Comparison of ENCODE assay signal across 24 mouse cellular contexts in the genomic region with DNA sequence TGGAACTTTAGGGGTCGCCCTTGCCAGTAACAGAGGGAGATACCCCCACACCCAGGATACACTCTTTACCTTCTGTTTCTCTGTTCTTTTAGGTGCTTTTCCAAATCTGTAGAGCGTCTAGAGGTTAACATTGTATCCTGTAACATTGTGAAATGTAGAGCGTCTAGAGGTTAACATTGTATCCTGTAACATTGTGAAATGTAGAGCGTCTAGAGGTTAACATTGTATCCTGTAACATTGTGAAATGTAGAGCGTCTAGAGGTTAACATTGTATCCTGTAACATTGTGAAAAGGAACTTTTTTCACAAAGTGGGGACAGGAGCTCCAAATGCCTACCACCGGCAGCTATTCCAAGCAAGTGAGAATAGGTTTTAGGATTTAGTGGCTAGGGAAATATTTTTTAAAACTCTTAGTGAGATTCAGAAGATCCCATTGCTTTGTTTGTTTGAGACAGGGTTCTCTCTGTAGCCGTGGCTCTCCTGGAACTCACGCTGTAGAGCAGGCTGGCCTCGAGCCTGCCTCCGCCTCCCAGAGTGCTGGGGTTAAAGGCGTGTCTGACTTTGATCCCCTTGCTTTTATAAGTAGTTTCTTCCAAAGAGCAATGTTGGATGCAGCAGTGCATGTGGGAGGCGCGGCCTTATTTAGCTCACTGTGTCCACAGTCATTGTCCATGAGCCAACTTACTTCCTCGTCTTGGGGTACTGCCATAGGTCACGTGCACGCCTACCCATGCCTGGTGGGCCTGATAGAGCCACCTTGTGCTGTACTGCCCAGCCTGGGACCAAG.
DNase-seq lines count a peak whose midpoint lies in the region; ATAC-seq and TF ChIP-seq lines count a peak whose summit lies in the region.
"Had no signal": no experiment of that assay in that cellular context is flagged by ENCODE, and none has a peak within 500 bp of the region (broad histone marks: within the 10 kb centered on the region; RNA-seq: fewer than 3 reads in every experiment).

No protein-coding gene starts in this region.

- ATAC-seq in liver, postnatal 0 days: peak; percentile 35
- ATAC-seq in intestine, embryonic 15.5 days: peak; percentile 66; the same call in 1 of the 2 replicates
- ATAC-seq in megakaryocyte progenitor cell, adult 5-6 weeks (replicated peaks; ENCODE audit: poor library complexity): peak; percentile 75
- ATAC-seq in midbrain, embryonic 16.5 days: no peak
- ATAC-seq: forebrain, embryonic 16.5 days; hindbrain, postnatal 0 days had no signal

- no peak overlapping the region for H3K4me3 ChIP-seq in liver, postnatal 0 days (ENCODE audit: low read depth, low read length)
- no peak overlapping the region for H3K4me3 ChIP-seq in intestine, embryonic 15.5 days (replicated peaks)
- no peak overlapping the region for H3K4me3 ChIP-seq in midbrain, embryonic 16.5 days (ENCODE audit: low read depth, low read length)
- H3K4me3 ChIP-seq: embryonic facial prominence, embryonic 13.5 days; forebrain, embryonic 10.5 days; kidney, embryonic 15.5 days; left cerebral cortex, adult 2 months; limb, embryonic 12.5 days; liver, embryonic 13.5 days; myocyte; neural tube, embryonic 12.5 days had no signal

- H3K36me3 ChIP-seq in liver, postnatal 0 days (replicated peaks; ENCODE audit: insufficient read depth, low read length): peaks cover 6% of the 10 kb centered on the region
- H3K36me3 ChIP-seq in intestine, embryonic 15.5 days: no peaks in the 10 kb centered on the region
- H3K36me3 ChIP-seq in midbrain, embryonic 16.5 days (ENCODE audit: control insufficient read depth, insufficient read depth, low read length): peaks cover 3% of the 10 kb centered on the region; the same call in 1 of the 2 replicates

- 82% methylated on average over 16 of the region's 16 CpGs for WGBS in liver, postnatal 0 days (ENCODE audit: insufficient replicate concordance)
- 87% methylated on average over 16 of the region's 16 CpGs for WGBS in intestine, embryonic 15.5 days
- 90% methylated on average over 16 of the region's 16 CpGs for WGBS in midbrain, embryonic 16.5 days

- no peak overlapping the region for H3K9ac ChIP-seq in liver, postnatal 0 days (replicated peaks)
- no peak overlapping the region for H3K9ac ChIP-seq in intestine, embryonic 15.5 days
- no peak overlapping the region for H3K9ac ChIP-seq in midbrain, embryonic 16.5 days (ENCODE audit: low read depth, low read length)
- H3K9ac ChIP-seq: embryonic facial prominence, embryonic 13.5 days; kidney, embryonic 15.5 days; limb, embryonic 12.5 days; liver, embryonic 13.5 days; neural tube, embryonic 12.5 days had no signal

- no peak for TF ChIP-seq EP300 in liver, postnatal 0 days (IDR thresholded peaks at IDR 0.05; ENCODE audit: low read depth)

- no peaks in the 10 kb centered on the region for H3K4me1 ChIP-seq in liver, postnatal 0 days (ENCODE audit: insufficient read depth)
- no peaks in the 10 kb centered on the region for H3K4me1 ChIP-seq in intestine, embryonic 15.5 days (replicated peaks)
- peaks cover 9% of the 10 kb centered on the region for H3K4me1 ChIP-seq in midbrain, embryonic 16.5 days (ENCODE audit: control insufficient read depth, insufficient read depth, low read length)
- H3K4me1 ChIP-seq: neural tube, embryonic 12.5 days had no signal

- no peak overlapping the region for H3K27ac ChIP-seq in liver, postnatal 0 days (ENCODE audit: low read depth)
- H3K27ac ChIP-seq in intestine, embryonic 15.5 days: no peak overlapping the region
- H3K27ac ChIP-seq in midbrain, embryonic 16.5 days (ENCODE audit: low read length): no peak overlapping the region
- H3K27ac ChIP-seq: embryonic facial prominence, embryonic 13.5 days; forebrain, embryonic 10.5 days; hindbrain, postnatal 0 days; kidney, embryonic 15.5 days; left cerebral cortex, adult 2 months; limb, embryonic 12.5 days; liver, embryonic 13.5 days; macrophage; neural tube, embryonic 12.5 days had no signal

- no peaks in the 10 kb centered on the region for H3K27me3 ChIP-seq in liver, postnatal 0 days (ENCODE audit: insufficient read depth, low read length)
- H3K27me3 ChIP-seq in intestine, embryonic 15.5 days (replicated peaks): no peaks in the 10 kb centered on the region
- H3K27me3 ChIP-seq in midbrain, embryonic 16.5 days (ENCODE audit: control insufficient read depth, insufficient read depth, low read depth, low read length): no peaks in the 10 kb centered on the region
- H3K27me3 ChIP-seq: embryonic facial prominence, embryonic 13.5 days; kidney, embryonic 15.5 days; limb, embryonic 12.5 days; liver, embryonic 13.5 days; neural tube, embryonic 12.5 days had no signal

- no peak for DNase-seq in liver, postnatal 0 days
- no peak for DNase-seq in liver
- DNase-seq in right cerebral cortex, adult 2 months (ENCODE audit: low spot score in 2 of 2): no peak
- DNase-seq: adrenal gland, postnatal 10 days; B cell, adult 2 months; cerebellum, adult 11 months; cerebellum, postnatal 10 days; kidney, adult 18-20 months; kidney, postnatal 25 days; liver, embryonic 13.5 days had no signal

- no peaks in the 10 kb centered on the region for H3K9me3 ChIP-seq in liver, postnatal 0 days (ENCODE audit: low read length)
- no peaks in the 10 kb centered on the region for H3K9me3 ChIP-seq in intestine, embryonic 15.5 days
- no peaks in the 10 kb centered on the region for H3K9me3 ChIP-seq in midbrain, embryonic 16.5 days (replicated peaks; ENCODE audit: control insufficient read depth, low read length, poor library complexity, severe bottlenecking)
- H3K9me3 ChIP-seq: embryonic facial prominence, embryonic 13.5 days; forebrain, embryonic 10.5 days; kidney, embryonic 15.5 days; limb, embryonic 12.5 days; liver, embryonic 13.5 days; neural tube, embryonic 12.5 days had no signal

- no peak for TF ChIP-seq CTCF in liver, postnatal 0 days (IDR thresholded peaks at IDR 0.05; ENCODE audit: low read depth)

- no peak overlapping the region for H3K4me2 ChIP-seq in liver, postnatal 0 days (ENCODE audit: low read depth, low read length)
- no peak overlapping the region for H3K4me2 ChIP-seq in intestine, embryonic 15.5 days (replicated peaks)
- H3K4me2 ChIP-seq in midbrain, embryonic 16.5 days (ENCODE audit: low read length): no peak overlapping the region
- H3K4me2 ChIP-seq: embryonic facial prominence, embryonic 13.5 days; kidney, embryonic 15.5 days; limb, embryonic 12.5 days; liver, embryonic 13.5 days; midbrain, embryonic 11.5 days; neural tube, embryonic 12.5 days had no signal
